ENCODE assay signal across 8 mouse cellular contexts in genomic region chr5:140565451-140565850, GRCm38 (mm10).
DNase-seq lines count a peak whose midpoint lies in the region.

No protein-coding gene starts in this region.

- DNase-seq in embryo, embryonic 10.5 days (ENCODE audit: low spot score): peak; percentile 57
- DNase-seq in embryo, embryonic 11 days: no peak
- DNase-seq in retina, postnatal 1 day: peak; percentile 24
- no peak for DNase-seq in retina, embryonic 14.5 days (ENCODE audit: low spot score)
- DNase-seq in heart, adult 9 months (ENCODE audit: low spot score in 2 of 2): peak; percentile 75 to 81
- peak; percentile 83 to 87 for DNase-seq in kidney, postnatal 4 days
- peak; percentile 51 for DNase-seq in ovary, postnatal 36 days (ENCODE audit: low spot score)
- no peak for DNase-seq in right cerebral cortex, postnatal 25 days

Comparison
In these comparisons a context has a peak if more than half of its experiments do, and no peak if none do; other contexts are left out.
1. DNase-seq: peak in embryo, embryonic 10.5 days (single experiment), retina, postnatal 1 day (single experiment), heart, adult 9 months (2 of 2), kidney, postnatal 4 days (2 of 2) and ovary, postnatal 36 days (single experiment); none in embryo, embryonic 11 days (single experiment), retina, embryonic 14.5 days (single experiment) and right cerebral cortex, postnatal 25 days (single experiment).